Mouse (Mus musculus): ENCODE measurements around the gene Cdk6.

GRCm38 (mm10) chr5:3571266-3571665, 230.0 kb downstream of the Cdk6 start, which contains the start of gene 1700109H08Rik:
- TF ChIP-seq CHD1 (IDR thresholded peaks at IDR 0.05; ENCODE audit: low read depth, low read length) (no peak), ETS1 (IDR thresholded peaks at IDR 0.05; ENCODE audit: low read depth, low read length) (no peak), CTCF (IDR thresholded peaks at IDR 0.05 in 2 of 3, conservative IDR thresholded peaks at IDR 0.05 in 1 of 3; ENCODE audit: control insufficient read depth in 1 of 3, insufficient read depth in 1 of 3, low read depth in 2 of 3, low read length in 3 of 3, poor library complexity in 1 of 3, severe bottlenecking in 1 of 3) (no peak), TCF12 (IDR thresholded peaks at IDR 0.05; ENCODE audit: low read depth, low read length) (no peak), MEF2A (IDR thresholded peaks at IDR 0.05; ENCODE audit: extremely low read depth, insufficient replicate concordance, low read depth, low read length, poor library complexity, severe bottlenecking) (no peak), GABPA (IDR thresholded peaks at IDR 0.05; ENCODE audit: low read depth, low read length) (no peak), ZMIZ1 (IDR thresholded peaks at IDR 0.05; ENCODE audit: low read depth, low read length) (no peak), JUND (IDR thresholded peaks at IDR 0.05; ENCODE audit: low read depth, low read length) (no peak)
